Mouse (Mus musculus) heart, adult 2 months (tissue): ENCODE measurements at regions not wholly inside any gene's neighbourhood (a gene's known extent, or its start where the extent isn't known, plus 50 kb on each side); places are given as distances from the start of the nearest gene placed in this dataset.
A peak's percentile ranks its signal among the peaks of the same experiment; 100 is the strongest.

Source experiments
- CTCF ChIP-seq: fragments of 200-600 bp; IDR thresholded peaks from 2 replicates; pipeline ENCODE4 v1.8.1; 2022; ENCODE audit warnings: antibody characterized with exemption, mild to moderate bottlenecking, moderate library complexity
- EP300 ChIP-seq: fragments of 200-500 bp; IDR thresholded peaks from 2 replicates; pipeline ENCODE4 v1.6.1; 2011; ENCODE audit warnings: low read depth, low read length, control low read depth; ENCODE audit not compliant: insufficient read depth
- POLR2A ChIP-seq: fragments of 200-500 bp; IDR thresholded peaks from 2 replicates; pipeline ENCODE4 v1.6.1; 2011; ENCODE audit warnings: mild to moderate bottlenecking, low read depth, low read length, control low read depth; ENCODE audit not compliant: insufficient read depth

DNA sequence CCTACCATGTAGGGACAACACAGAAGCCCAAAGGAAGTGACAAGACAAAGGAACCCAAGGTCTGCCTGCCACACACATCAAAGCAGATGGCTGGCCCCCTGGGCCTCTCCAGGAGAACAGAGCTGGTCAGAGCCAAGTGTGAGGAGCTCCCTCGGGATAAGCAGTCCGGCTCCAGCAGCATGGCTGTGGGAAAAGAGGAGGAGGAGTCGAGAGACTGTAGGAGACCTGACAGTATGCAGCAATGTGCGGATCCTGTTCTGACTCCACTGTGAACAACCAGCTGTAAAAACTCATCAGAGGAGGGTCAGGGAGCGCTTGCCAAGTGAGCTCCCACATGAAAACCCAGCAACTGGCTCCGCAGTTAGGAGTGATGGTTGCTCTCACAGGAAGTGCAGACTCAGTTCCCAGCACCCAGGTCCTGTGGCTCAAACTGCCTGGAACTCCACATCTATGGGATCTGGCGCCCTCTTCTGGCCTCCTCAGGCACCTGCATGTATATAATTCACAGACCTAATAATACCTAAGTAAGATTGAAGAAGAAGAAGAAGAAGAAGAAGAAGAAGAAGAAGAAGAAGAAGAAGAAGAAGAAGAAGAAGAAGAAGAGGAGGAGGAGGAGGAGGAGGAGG lies 79.3 kb upstream of the Errfi1 start:
- no peak for TF ChIP-seq POLR2A
- peak; percentile 16; the same call in 1 of the 2 replicates for TF ChIP-seq CTCF
- no peak for TF ChIP-seq EP300
